In the genomic region with DNA sequence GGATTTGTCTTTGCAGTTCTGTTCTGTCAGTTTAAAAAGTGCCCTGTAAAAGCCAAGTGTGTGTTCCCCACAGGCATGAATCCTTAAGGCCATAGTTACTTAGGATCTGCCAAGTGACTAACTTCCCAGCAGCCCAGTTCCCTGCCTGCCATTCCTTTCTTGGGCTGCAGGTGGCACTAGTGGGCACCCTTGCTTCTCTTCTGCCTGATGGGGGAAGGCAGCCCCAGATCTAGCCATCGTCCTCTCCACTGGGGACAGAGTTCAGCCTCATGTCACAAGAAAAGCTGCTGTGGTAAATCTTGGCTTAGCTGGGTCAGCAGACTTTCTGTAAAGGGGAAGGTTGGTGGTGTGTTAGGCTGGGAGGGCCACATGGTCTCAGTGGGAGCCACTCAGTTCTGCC, we compare ENCODE assay signal across 8 mouse cellular contexts. TPM values are rescaled to one million over a fixed set of nuclear protein-coding genes. Genes with fewer than 3 reads are reported as not detected.
DNase-seq lines count a peak whose midpoint lies in the region; ATAC-seq lines count a peak whose summit lies in the region.

No protein-coding gene starts in this region.

- H3K27ac ChIP-seq in forebrain, embryonic 11.5 days (ENCODE audit: low read depth, low read length): no peak overlapping the region
- H3K27ac ChIP-seq in forebrain, embryonic 12.5 days: no peak overlapping the region
- no peak overlapping the region for H3K27ac ChIP-seq in midbrain, embryonic 16.5 days (ENCODE audit: low read length)

- no peak overlapping the region for H3K4me3 ChIP-seq in forebrain, embryonic 11.5 days (ENCODE audit: low read depth, low read length)
- H3K4me3 ChIP-seq in forebrain, embryonic 12.5 days (replicated peaks): no peak overlapping the region
- H3K4me3 ChIP-seq in midbrain, embryonic 16.5 days (ENCODE audit: low read depth, low read length): no peak overlapping the region

- no peaks in the 10 kb centered on the region; the same call in 1 of the 2 replicates for H3K36me3 ChIP-seq in forebrain, embryonic 11.5 days (ENCODE audit: control insufficient read depth, insufficient read depth, low read length)
- H3K36me3 ChIP-seq in forebrain, embryonic 12.5 days (replicated peaks): peaks cover 45% of the 10 kb centered on the region
- H3K36me3 ChIP-seq in midbrain, embryonic 16.5 days (ENCODE audit: control insufficient read depth, insufficient read depth, low read length): peaks cover 25% of the 10 kb centered on the region

- peak; percentile 87 for DNase-seq in forebrain, embryonic 11.5 days (ENCODE audit: low spot score)
- peak; percentile 76 to 83 for DNase-seq in cerebellum, postnatal 36 days
- DNase-seq in gastrocnemius, postnatal 36 days: peak; percentile 61 to 77
- DNase-seq in kidney, adult 11 months: peak; percentile 63
- peak; percentile 77 for DNase-seq in left cerebral cortex, postnatal 4 days
- peak; percentile 67 to 78 for DNase-seq in spleen, postnatal 14 days (ENCODE audit: low spot score in 2 of 2)

- 6% methylated on average over 1 of the region's 1 CpGs for WGBS in forebrain, embryonic 11.5 days
- WGBS in forebrain, embryonic 12.5 days: 4% methylated on average over 1 of the region's 1 CpGs
- 4% methylated on average over 1 of the region's 1 CpGs for WGBS in midbrain, embryonic 16.5 days

- no peaks in the 10 kb centered on the region for H3K9me3 ChIP-seq in forebrain, embryonic 11.5 days (ENCODE audit: control insufficient read depth, low read length)
- H3K9me3 ChIP-seq in forebrain, embryonic 12.5 days: no peaks in the 10 kb centered on the region
- H3K9me3 ChIP-seq in midbrain, embryonic 16.5 days (replicated peaks; ENCODE audit: control insufficient read depth, low read length, poor library complexity, severe bottlenecking): no peaks in the 10 kb centered on the region

- no peak; the same call in 1 of the 2 replicates for ATAC-seq in forebrain, embryonic 11.5 days (replicated peaks; ENCODE audit: low FRiP score)
- no peak for ATAC-seq in forebrain, embryonic 12.5 days (ENCODE audit: low FRiP score)
- ATAC-seq in midbrain, embryonic 16.5 days: peak; percentile 67; the same call in 1 of the 2 replicates

- H3K4me2 ChIP-seq in forebrain, embryonic 11.5 days (ENCODE audit: low read depth, low read length, severe bottlenecking): no peak overlapping the region
- H3K4me2 ChIP-seq in forebrain, embryonic 12.5 days: no peak overlapping the region
- H3K4me2 ChIP-seq in midbrain, embryonic 16.5 days (ENCODE audit: low read length): no peak overlapping the region

- H3K4me1 ChIP-seq in forebrain, embryonic 11.5 days (replicated peaks; ENCODE audit: control insufficient read depth, insufficient read depth, low read length): no peaks in the 10 kb centered on the region
- H3K4me1 ChIP-seq in forebrain, embryonic 12.5 days: no peaks in the 10 kb centered on the region
- no peaks in the 10 kb centered on the region for H3K4me1 ChIP-seq in midbrain, embryonic 16.5 days (ENCODE audit: control insufficient read depth, insufficient read depth, low read length)

- no peak overlapping the region for H3K9ac ChIP-seq in forebrain, embryonic 11.5 days (ENCODE audit: low read length)
- no peak overlapping the region for H3K9ac ChIP-seq in forebrain, embryonic 12.5 days
- H3K9ac ChIP-seq in midbrain, embryonic 16.5 days (ENCODE audit: low read depth, low read length): no peak overlapping the region

- no peaks in the 10 kb centered on the region for H3K27me3 ChIP-seq in forebrain, embryonic 11.5 days (ENCODE audit: control insufficient read depth, insufficient read depth, low read length)
- no peaks in the 10 kb centered on the region for H3K27me3 ChIP-seq in forebrain, embryonic 12.5 days
- H3K27me3 ChIP-seq in midbrain, embryonic 16.5 days (ENCODE audit: control insufficient read depth, insufficient read depth, low read depth, low read length): no peaks in the 10 kb centered on the region

- intact Hi-C loops in gastrocnemius, postnatal 36 days (cut with DNase I): no loop called here
- intact Hi-C loops in left cerebral cortex, postnatal 4 days (cut with DNase I): no loop called here

RNA-seq across cellular contexts. Expression of a gene that starts 59.6 kb away (rescaled TPM):
- polyA plus RNA-seq in forebrain, embryonic 11.5 days (2014; fragmentation: Nextera tagmentation; extraction: Ambion mirVana): 40.8 and 41.9 TPM in 2 replicates
- polyA plus RNA-seq in forebrain, embryonic 12.5 days (2016; fragmentation: Nextera tagmentation; extraction: Ambion mirVana): 36.8 and 38.6 TPM in 2 replicates
- total RNA-seq in gastrocnemius, postnatal 36 days (2021): 1 to 10 TPM; 1.7 to 1.9 TPM
- total RNA-seq in left cerebral cortex, postnatal 4 days (2021): 10 to 100 TPM; 32.7 to 36.7 TPM
- 40.8 and 41.3 TPM in 2 replicates for polyA plus RNA-seq in midbrain, embryonic 16.5 days (2015; fragmentation: Nextera tagmentation; extraction: Ambion mirVana)
